Mouse (Mus musculus) intestine, embryonic 14.5 days (tissue): ENCODE measurements around the gene Jazf1. TPM values are rescaled to one million over a fixed set of nuclear protein-coding genes. Genes with fewer than 3 reads are reported as not detected.

Source experiments
- ATAC-seq: fragments of 200-750 bp; cut with Nextera tagmentation; replicated peaks from 2 replicates; pipeline ENCODE4 v1.8.0; 2017; ENCODE audit warnings: low read depth, moderate number of reproducible peaks, moderate TSS enrichment, moderate library complexity; ENCODE audit not compliant: low FRiP score, low TSS enrichment
- DNase-seq: peaks from one replicate; pipeline ENCODE4 v3.0.0-alpha.2; 2018; ENCODE audit warnings: low spot score
- H3K27ac ChIP-seq: fragments of 300-500 bp; sonication (generic); 2 replicates; pipeline ENCODE4 v1.5.1; 2014; ENCODE audit warnings: low read depth, mild to moderate bottlenecking, control low read depth
- H3K27me3 ChIP-seq: fragments of 300-500 bp; sonication (generic); replicated peaks from 2 replicates; pipeline ENCODE4 v1.6.1; 2014; ENCODE audit warnings: low read length, control low read depth; ENCODE audit not compliant: control insufficient read depth, insufficient read depth
- H3K36me3 ChIP-seq: fragments of 300-500 bp; sonication (generic); 2 replicates; pipeline ENCODE4 v1.6.1; 2014; ENCODE audit warnings: low read length, control low read depth; ENCODE audit not compliant: control insufficient read depth, insufficient read depth
- H3K4me1 ChIP-seq: fragments of 300-500 bp; sonication (generic); replicated peaks from 2 replicates; pipeline ENCODE4 v1.6.1; 2014; ENCODE audit warnings: low read length, control low read depth, mixed read lengths; ENCODE audit not compliant: control insufficient read depth, insufficient read depth
- H3K4me2 ChIP-seq: fragments of 300-500 bp; sonication (generic); 2 replicates; pipeline ENCODE4 v1.6.1; 2014; ENCODE audit warnings: low read length
- H3K4me3 ChIP-seq: fragments of 300-500 bp; sonication (generic); 2 replicates; pipeline ENCODE4 v1.5.1; 2014; ENCODE audit warnings: low read depth, low read length, control low read depth, mixed read lengths
- H3K9ac ChIP-seq: fragments of 300-500 bp; sonication (generic); 2 replicates; pipeline ENCODE4 v1.6.1; 2014; ENCODE audit warnings: mild to moderate bottlenecking, low read length
- H3K9me3 ChIP-seq: fragments of 300-500 bp; sonication (generic); 2 replicates; pipeline ENCODE4 v1.6.1; 2016; ENCODE audit warnings: low read length, control low read depth; ENCODE audit not compliant: control insufficient read depth
- WGBS: fragments of 180-500 bp; shearing (Covaris S2); extraction: QIAGEN DNeasy Blood & Tissue Kit; methylation state at CpG from one replicate; pipeline ENCODE4 v1.1.7; 2014; 5-methylcytosine and 5-hydroxymethylcytosine counted together
- polyA plus RNA-seq: library from polyadenylated mRNA; unstranded; fragments of >200 nt; fragmentation: Nextera tagmentation; extraction: Ambion mirVana; gene quantifications from 2 replicates; pipeline ENCODE4 v1.2.1, GENCODE M21; 2014

Jazf1 gene
- polyA plus RNA-seq, 1 experiment from 2014 or later = 6.9 TPM

- Histone ChIP-seq H3K4me1 (no peaks in the 10 kb centered on the region), H3K9me3 (no peaks in the 10 kb centered on the region), H3K27me3 (no peaks in the 10 kb centered on the region), H3K9ac (no peak overlapping the region), H3K4me3 (no peak overlapping the region), H3K4me2 (no peak overlapping the region), H3K27ac (no peak overlapping the region), H3K36me3 (no peaks in the 10 kb centered on the region)
- DNase-seq (no peak), ATAC-seq (no peak)
- WGBS = 83% methylated on average over 6 of the region's 6 CpGs
Observed at GRCm38 (mm10) chr6:52987905-52988640, 80.4 kb downstream of the Jazf1 start.

GRCm38 (mm10) chr6:52987391-52987790 is 81.0 kb downstream of the Jazf1 start:
- Histone ChIP-seq H3K9me3 (no peaks in the 10 kb centered on the region), H3K4me2 (no peak overlapping the region), H3K9ac (no peak overlapping the region), H3K27ac (no peak overlapping the region), H3K4me3 (no peak overlapping the region), H3K4me1 (no peaks in the 10 kb centered on the region), H3K36me3 (no peaks in the 10 kb centered on the region), H3K27me3 (no peaks in the 10 kb centered on the region)
- WGBS = 56% methylated on average over 4 of the region's 4 CpGs
- peak; percentile 52 for DNase-seq
- ATAC-seq = no peak

GRCm38 (mm10) chr6:52982175-52982574 is 86.3 kb downstream of the Jazf1 start:
- no peak overlapping the region for H3K9ac ChIP-seq
- no peaks in the 10 kb centered on the region for H3K9me3 ChIP-seq
- no peak overlapping the region for H3K4me2 ChIP-seq
- WGBS = 80% methylated on average over 6 of the region's 6 CpGs
- no peak overlapping the region for H3K27ac ChIP-seq
- no peaks in the 10 kb centered on the region for H3K27me3 ChIP-seq
- peak; percentile 42 for DNase-seq
- no peak overlapping the region for H3K4me3 ChIP-seq
- ATAC-seq = no peak
- no peaks in the 10 kb centered on the region for H3K4me1 ChIP-seq
- no peaks in the 10 kb centered on the region for H3K36me3 ChIP-seq

GRCm38 (mm10) chr6:52979503-52979902 is 88.9 kb downstream of the Jazf1 start:
- DNase-seq (no peak), ATAC-seq (no peak)
- H3K9me3 ChIP-seq = no peaks in the 10 kb centered on the region
- no peak overlapping the region for H3K4me2 ChIP-seq
- 93% methylated on average over 6 of the region's 6 CpGs for WGBS
- no peak overlapping the region for H3K9ac ChIP-seq
- H3K4me3 ChIP-seq = no peak overlapping the region
- H3K36me3 ChIP-seq = no peaks in the 10 kb centered on the region
- H3K4me1 ChIP-seq = no peaks in the 10 kb centered on the region
- H3K27me3 ChIP-seq = no peaks in the 10 kb centered on the region
- no peak overlapping the region for H3K27ac ChIP-seq

- Histone ChIP-seq H3K27ac (no peak overlapping the region), H3K9me3 (no peaks in the 10 kb centered on the region), H3K27me3 (no peaks in the 10 kb centered on the region), H3K9ac (no peak overlapping the region), H3K4me3 (no peak overlapping the region), H3K4me1 (peaks cover 3% of the 10 kb centered on the region; the same call in 1 of the 2 replicates), H3K4me2 (no peak overlapping the region), H3K36me3 (no peaks in the 10 kb centered on the region)
- DNase-seq (no peak), ATAC-seq (no peak)
- 92% methylated on average over 5 of the region's 5 CpGs for WGBS
Observed at GRCm38 (mm10) chr6:52973351-52973750, 95.1 kb downstream of the Jazf1 start.

GRCm38 (mm10) chr6:52972138-52972537 is 96.3 kb downstream of the Jazf1 start:
- ATAC-seq = no peak
- Histone ChIP-seq H3K4me2 (no peak overlapping the region), H3K36me3 (no peaks in the 10 kb centered on the region), H3K27ac (no peak overlapping the region), H3K4me3 (no peak overlapping the region), H3K4me1 (peaks cover 10% of the 10 kb centered on the region; the same call in 1 of the 2 replicates), H3K9me3 (no peaks in the 10 kb centered on the region), H3K9ac (no peak overlapping the region), H3K27me3 (no peaks in the 10 kb centered on the region)
- WGBS = 78% methylated on average over 7 of the region's 7 CpGs
- no peak for DNase-seq

- Histone ChIP-seq H3K4me2 (no peak overlapping the region), H3K4me1 (peaks cover 18% of the 10 kb centered on the region), H3K9me3 (no peaks in the 10 kb centered on the region), H3K27ac (no peak overlapping the region), H3K4me3 (no peak overlapping the region), H3K27me3 (no peaks in the 10 kb centered on the region), H3K36me3 (no peaks in the 10 kb centered on the region), H3K9ac (no peak overlapping the region)
- 87% methylated on average over 2 of the region's 2 CpGs for WGBS
- ATAC-seq (peak; percentile 57; the same call in 1 of the 2 replicates), DNase-seq (peak; percentile 76)
Observed at GRCm38 (mm10) chr6:52969717-52970261, 98.6 kb downstream of the Jazf1 start.

GRCm38 (mm10) chr6:52968346-52968891 is 100.0 kb downstream of the Jazf1 start:
- Histone ChIP-seq H3K4me3 (no peak overlapping the region), H3K27me3 (no peaks in the 10 kb centered on the region), H3K4me2 (no peak overlapping the region), H3K36me3 (no peaks in the 10 kb centered on the region), H3K4me1 (peaks cover 26% of the 10 kb centered on the region), H3K9me3 (no peaks in the 10 kb centered on the region), H3K27ac (peak overlapping the region; percentile 77), H3K9ac (no peak overlapping the region)
- 27% methylated on average over 12 of the region's 12 CpGs for WGBS
- no peak for DNase-seq
- no peak for ATAC-seq
